ENCODE assay signal across 17 mouse cellular contexts in the genomic region with DNA sequence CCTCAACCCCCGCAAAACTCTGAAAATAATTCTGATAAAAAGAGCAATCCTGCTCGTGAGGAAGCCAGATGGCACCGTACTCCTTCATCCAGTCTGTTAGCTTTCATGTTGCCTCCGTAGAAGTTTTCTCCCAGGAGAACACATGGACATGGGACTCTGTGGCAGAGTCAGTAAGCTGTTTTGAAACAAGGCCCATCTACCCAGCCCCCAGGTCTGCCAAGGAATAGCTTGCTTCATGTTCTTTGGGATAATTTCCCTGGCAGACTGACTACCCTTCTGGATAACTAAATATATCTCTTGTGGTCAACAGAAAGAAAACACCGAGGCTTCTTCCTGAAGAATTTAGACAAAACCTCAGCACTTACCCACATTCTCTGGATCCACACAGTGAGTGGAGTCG.
A peak's percentile ranks its signal among the peaks of the same experiment; 100 is the strongest.
DNase-seq lines count a peak whose midpoint lies in the region; ATAC-seq and TF ChIP-seq lines count a peak whose summit lies in the region.
"Had no signal": no experiment of that assay in that cellular context is flagged by ENCODE, and none has a peak within 500 bp of the region (broad histone marks: within the 10 kb centered on the region; RNA-seq: fewer than 3 reads in every experiment).

No protein-coding gene starts in this region.

- no peak overlapping the region for H3K9ac ChIP-seq in forebrain, embryonic 14.5 days (ENCODE audit: low read length)
- H3K9ac ChIP-seq in kidney, embryonic 15.5 days: no peak overlapping the region
- H3K9ac ChIP-seq: forebrain, postnatal 0 days; heart, embryonic 13.5 days; intestine, embryonic 15.5 days had no signal

- H3K36me3 ChIP-seq in forebrain, embryonic 14.5 days (ENCODE audit: control insufficient read depth, insufficient read depth, low read length): no peaks in the 10 kb centered on the region
- no peaks in the 10 kb centered on the region for H3K36me3 ChIP-seq in kidney, embryonic 15.5 days
- H3K36me3 ChIP-seq: heart, embryonic 13.5 days; intestine, embryonic 15.5 days had no signal

- no peak overlapping the region for H3K4me2 ChIP-seq in forebrain, embryonic 14.5 days (ENCODE audit: low read length)
- H3K4me2 ChIP-seq in kidney, embryonic 15.5 days: no peak overlapping the region
- H3K4me2 ChIP-seq: heart, embryonic 13.5 days; intestine, embryonic 15.5 days; midbrain, embryonic 11.5 days had no signal

- intact Hi-C loops in left cerebral cortex, adult 2 months (cut with DNase I): loop anchor here (10.0 kb wide), 2 partner anchors 215 to 375 kb away; no protein-coding TSS in a partner anchor
- intact Hi-C loops in left cerebral cortex, postnatal 4 days (cut with DNase I): no loop called here

- DNase-seq in adrenal gland, postnatal 14 days: peak; percentile 6
- DNase-seq in adrenal gland, adult 8-10 months: no peak
- peak; percentile 22 to 26 for DNase-seq in left cerebral cortex, adult 2 months (ENCODE audit: extremely low spot score in 1 of 2, low spot score in 2 of 2)
- no peak for DNase-seq in left cerebral cortex, postnatal 4 days
- DNase-seq in layer of hippocampus, adult 2 months (ENCODE audit: low spot score in 2 of 2): peak; percentile 31 to 53
- peak; percentile 62 for DNase-seq in telencephalon, adult 2 months (ENCODE audit: low read depth, low spot score)
- no peak for DNase-seq in forebrain, embryonic 14.5 days (ENCODE audit: low spot score)
- DNase-seq: adrenal gland, adult 2 months; cerebellum, adult 9-10 months; forebrain, postnatal 0 days; liver; lung, adult 18-20 months; lung, postnatal 36 days had no signal

- 88% methylated on average over 6 of the region's 6 CpGs for WGBS in forebrain, embryonic 14.5 days
- 90% methylated on average over 6 of the region's 6 CpGs for WGBS in kidney, embryonic 15.5 days

- no peak overlapping the region for H3K4me3 ChIP-seq in left cerebral cortex, adult 2 months
- H3K4me3 ChIP-seq in layer of hippocampus, adult 2 months: no peak overlapping the region
- H3K4me3 ChIP-seq in forebrain, embryonic 14.5 days (ENCODE audit: low read depth, low read length): no peak overlapping the region
- H3K4me3 ChIP-seq in kidney, embryonic 15.5 days (replicated peaks): no peak overlapping the region
- H3K4me3 ChIP-seq: heart, embryonic 13.5 days; intestine, embryonic 15.5 days had no signal

- no peaks in the 10 kb centered on the region for H3K9me3 ChIP-seq in forebrain, embryonic 14.5 days (replicated peaks; ENCODE audit: control insufficient read depth, low read length)
- no peaks in the 10 kb centered on the region for H3K9me3 ChIP-seq in kidney, embryonic 15.5 days (replicated peaks)
- H3K9me3 ChIP-seq: heart, embryonic 13.5 days; intestine, embryonic 15.5 days had no signal

- TF ChIP-seq CTCF in left cerebral cortex, adult 2 months (IDR thresholded peaks at IDR 0.05): no peak
- TF ChIP-seq CTCF in layer of hippocampus, adult 2 months (conservative IDR thresholded peaks at IDR 0.05): no peak

- H3K27ac ChIP-seq in left cerebral cortex, adult 2 months: no peak overlapping the region
- no peak overlapping the region for H3K27ac ChIP-seq in layer of hippocampus, adult 2 months
- H3K27ac ChIP-seq in forebrain, embryonic 14.5 days (ENCODE audit: low read depth, low read length): no peak overlapping the region
- H3K27ac ChIP-seq in kidney, embryonic 15.5 days: no peak overlapping the region
- H3K27ac ChIP-seq: heart, embryonic 13.5 days; intestine, embryonic 15.5 days had no signal

- H3K4me1 ChIP-seq in forebrain, embryonic 14.5 days (ENCODE audit: control insufficient read depth, insufficient read depth, low read length): no peaks in the 10 kb centered on the region
- no peaks in the 10 kb centered on the region for H3K4me1 ChIP-seq in kidney, embryonic 15.5 days
- H3K4me1 ChIP-seq: heart, embryonic 13.5 days; intestine, embryonic 15.5 days had no signal

- no peak for ATAC-seq in forebrain, embryonic 14.5 days
- no peak for ATAC-seq in kidney, embryonic 15.5 days (replicated peaks; ENCODE audit: low FRiP score)
- ATAC-seq: forebrain, postnatal 0 days; intestine, embryonic 15.5 days had no signal

- no peaks in the 10 kb centered on the region for H3K27me3 ChIP-seq in forebrain, embryonic 14.5 days (replicated peaks; ENCODE audit: control insufficient read depth, insufficient read depth, low read length)
- no peaks in the 10 kb centered on the region for H3K27me3 ChIP-seq in kidney, embryonic 15.5 days
- H3K27me3 ChIP-seq: heart, embryonic 13.5 days; intestine, embryonic 15.5 days had no signal

Comparison
In these comparisons a context has a peak if more than half of its experiments do, and no peak if none do; other contexts are left out.
1. DNase-seq: peak in adrenal gland, postnatal 14 days (single experiment), left cerebral cortex, adult 2 months (2 of 2), layer of hippocampus, adult 2 months (2 of 2) and telencephalon, adult 2 months (single experiment); none in adrenal gland, adult 8-10 months (single experiment), left cerebral cortex, postnatal 4 days (single experiment) and forebrain, embryonic 14.5 days (single experiment).